Mouse (Mus musculus) hindbrain, embryonic 12.5 days (tissue): Measurements from ENCODE around the gene Phactr2. TPM values are rescaled to one million over a fixed set of nuclear protein-coding genes. Genes with fewer than 3 reads are reported as not detected.

Source experiments
- ATAC-seq: fragments of 200-750 bp; cut with Nextera tagmentation; 2 replicates; pipeline ENCODE4 v1.8.0; 2017; ENCODE audit warnings: moderate TSS enrichment; ENCODE audit not compliant: low FRiP score
- H3K27ac ChIP-seq: fragments of 300-500 bp; sonication (generic); 2 replicates; pipeline ENCODE4 v1.5.1; 2016; ENCODE audit warnings: mild to moderate bottlenecking
- H3K27me3 ChIP-seq: fragments of 300-500 bp; sonication (generic); 2 replicates; pipeline ENCODE4 v1.6.1; 2016; ENCODE audit warnings: mild to moderate bottlenecking
- H3K36me3 ChIP-seq: fragments of 300-500 bp; sonication (generic); 2 replicates; pipeline ENCODE4 v1.6.1; 2016; ENCODE audit warnings: mild to moderate bottlenecking
- H3K4me1 ChIP-seq: fragments of 300-500 bp; sonication (generic); 2 replicates; pipeline ENCODE4 v1.6.1; 2016
- H3K4me2 ChIP-seq: fragments of 300-500 bp; sonication (generic); replicated peaks from 2 replicates; pipeline ENCODE4 v1.6.1; 2016; ENCODE audit warnings: mild to moderate bottlenecking
- H3K4me3 ChIP-seq: fragments of 300-500 bp; sonication (generic); 2 replicates; pipeline ENCODE4 v1.5.1; 2016; ENCODE audit warnings: mild to moderate bottlenecking
- H3K9ac ChIP-seq: fragments of 300-500 bp; sonication (generic); 2 replicates; pipeline ENCODE4 v1.6.1; 2016; ENCODE audit warnings: mild to moderate bottlenecking, moderate library complexity
- H3K9me3 ChIP-seq: fragments of 300-500 bp; sonication (generic); replicated peaks from 2 replicates; pipeline ENCODE4 v1.6.1; 2016; ENCODE audit warnings: mild to moderate bottlenecking
- WGBS: fragments of 180-500 bp; shearing (Covaris S2); methylation state at CpG from one replicate; pipeline ENCODE4 v1.1.7; 2016; 5-methylcytosine and 5-hydroxymethylcytosine counted together
- polyA plus RNA-seq: library from polyadenylated mRNA; unstranded; fragments of >200 nt; fragmentation: Nextera tagmentation; extraction: Ambion mirVana; gene quantifications from 2 replicates; pipeline ENCODE4 v1.2.1, GENCODE M21; 2016

Gene Phactr2
- polyA plus RNA-seq, 1 experiment from 2014 or later, result 14.5 TPM

- Histone ChIP-seq H3K9ac (no peak overlapping the region), H3K4me3 (no peak overlapping the region), H3K27ac (no peak overlapping the region), H3K4me2 (no peak overlapping the region), H3K36me3 (no peaks in the 10 kb centered on the region), H3K9me3 (no peaks in the 10 kb centered on the region), H3K27me3 (no peaks in the 10 kb centered on the region), H3K4me1 (0 out of 2 replicates have a peak, but pooled peaks cover 2% of the 10 kb centered on the region)
- ATAC-seq, result no peak
- WGBS, result 81% methylated on average over 10 of the region's 10 CpGs
These were observed 169.5 kb downstream of the Phactr2 start for GRCm38 (mm10) chr10:13304641-13305241.

DNA sequence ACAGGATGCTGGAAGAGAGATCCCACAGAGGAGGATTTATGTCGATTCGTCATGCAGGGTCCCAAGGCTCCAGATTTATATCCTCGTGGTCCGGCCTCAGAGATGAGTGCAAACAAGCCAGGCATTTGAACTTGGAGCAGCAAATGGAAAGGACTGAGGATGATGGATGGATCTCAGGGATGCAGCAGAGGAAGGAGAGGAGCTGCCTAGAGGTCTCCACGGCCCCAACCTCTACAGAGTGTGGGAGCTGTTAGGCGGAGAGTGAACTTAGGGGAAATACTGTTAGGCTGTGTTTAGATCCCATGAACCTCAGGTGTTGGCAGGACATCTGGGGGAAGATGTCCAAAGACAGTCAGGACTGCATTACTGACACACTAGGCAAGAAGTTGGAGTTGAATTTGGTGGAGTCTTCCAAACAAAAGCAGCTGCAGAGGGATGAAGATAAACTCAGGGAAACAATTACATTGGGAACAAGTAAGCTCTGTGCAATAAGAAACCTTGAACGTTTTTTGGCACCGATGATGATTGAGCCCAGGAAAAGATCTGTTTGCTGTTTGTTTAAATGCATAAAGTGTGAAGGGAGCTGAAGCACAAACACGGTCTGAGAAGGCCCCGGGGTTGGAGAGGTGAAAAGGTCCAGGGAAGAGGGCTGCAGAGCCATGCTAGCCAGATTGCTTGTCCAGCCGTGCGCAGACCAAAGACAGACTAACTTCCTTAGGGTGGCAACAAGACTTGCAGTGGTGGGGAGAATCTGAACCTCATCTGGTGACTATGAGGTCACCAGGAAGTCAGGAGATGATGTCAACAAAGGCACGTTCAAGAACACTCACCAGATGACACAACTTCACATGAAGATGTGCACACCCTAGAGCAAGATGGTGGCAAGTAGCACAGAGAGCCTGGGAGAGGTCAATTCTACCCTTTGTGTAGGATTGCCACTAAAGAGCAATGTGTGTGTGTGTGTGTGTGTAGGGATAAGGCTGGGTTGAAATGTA is 170.6 kb downstream of the Phactr2 start:
- Histone ChIP-seq H3K27me3 (no peaks in the 10 kb centered on the region), H3K9ac (no peak overlapping the region), H3K36me3 (no peaks in the 10 kb centered on the region), H3K4me1 (0 out of 2 replicates have a peak, but pooled peaks cover 2% of the 10 kb centered on the region), H3K4me3 (no peak overlapping the region), H3K27ac (no peak overlapping the region), H3K9me3 (no peaks in the 10 kb centered on the region), H3K4me2 (no peak overlapping the region)
- no peak for ATAC-seq
- 81% methylated on average over 13 of the region's 13 CpGs for WGBS

DNA sequence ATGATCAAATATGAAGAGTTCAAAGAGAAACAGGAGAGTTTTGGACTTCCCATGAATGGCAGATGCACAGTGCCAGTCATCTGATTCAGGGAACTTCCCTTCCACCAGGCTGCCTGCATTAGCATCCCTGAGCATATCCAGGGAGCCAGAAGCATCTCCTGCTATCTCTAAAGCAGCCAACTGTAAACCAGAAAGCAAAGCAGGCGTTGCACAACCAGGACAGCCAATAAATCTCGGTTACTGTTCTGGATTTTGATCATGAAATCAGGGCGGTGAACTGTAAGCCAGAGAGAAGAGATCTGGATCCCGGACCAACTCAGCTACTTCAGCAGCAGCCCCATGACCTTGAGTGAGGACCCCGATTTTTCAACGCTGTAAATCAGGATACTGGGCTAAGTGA is 173.6 kb downstream of the Phactr2 start:
- Histone ChIP-seq H3K9me3 (no peaks in the 10 kb centered on the region), H3K27ac (no peak overlapping the region), H3K4me1 (no peaks in the 10 kb centered on the region), H3K4me2 (no peak overlapping the region), H3K4me3 (no peak overlapping the region), H3K27me3 (no peaks in the 10 kb centered on the region), H3K9ac (no peak overlapping the region), H3K36me3 (no peaks in the 10 kb centered on the region)
- WGBS, result 88% methylated on average over 6 of the region's 6 CpGs
- ATAC-seq, result no peak

DNA sequence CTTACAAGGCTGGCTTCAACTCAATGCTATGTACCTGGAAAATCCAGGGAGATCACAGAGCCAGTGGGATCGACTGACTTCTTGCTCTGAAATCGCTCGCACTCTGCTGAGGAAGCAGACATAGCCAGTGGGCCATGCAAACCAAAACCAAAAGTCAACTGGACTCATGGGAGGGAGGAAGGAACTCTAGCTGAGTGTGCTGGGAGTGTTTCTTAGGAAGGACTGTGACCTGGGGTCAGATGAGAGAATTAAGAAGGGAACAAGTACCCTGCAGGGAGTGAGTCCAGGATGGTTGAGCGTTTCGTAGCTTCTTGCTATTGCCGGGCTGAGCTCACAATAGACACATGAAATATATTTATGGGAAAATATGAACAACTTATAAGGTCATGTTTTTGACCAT is 174.0 kb downstream of the Phactr2 start:
- Histone ChIP-seq H3K36me3 (no peaks in the 10 kb centered on the region), H3K4me3 (no peak overlapping the region), H3K27me3 (no peaks in the 10 kb centered on the region), H3K9ac (no peak overlapping the region), H3K4me2 (no peak overlapping the region), H3K9me3 (no peaks in the 10 kb centered on the region), H3K27ac (no peak overlapping the region), H3K4me1 (no peaks in the 10 kb centered on the region)
- no peak for ATAC-seq
- WGBS, result 67% methylated on average over 6 of the region's 6 CpGs

DNA sequence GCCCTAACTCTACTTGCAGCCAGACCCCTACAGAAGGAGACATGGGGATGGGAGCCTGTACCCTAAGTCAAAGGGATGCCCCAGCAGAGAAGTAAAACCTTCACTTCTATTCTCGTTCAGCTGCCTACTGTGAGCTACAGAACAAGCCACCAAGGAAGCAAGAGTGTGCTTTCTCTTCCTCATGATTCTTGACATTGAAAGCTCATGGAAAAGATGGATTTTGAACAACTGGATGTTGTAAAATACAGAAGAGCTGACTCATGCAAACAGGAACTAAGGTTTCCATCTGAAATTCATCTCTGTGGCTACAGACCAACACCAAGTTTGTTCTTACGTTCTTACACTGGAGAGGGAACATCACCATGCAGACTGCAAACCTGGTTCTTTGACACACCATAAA is 179.3 kb downstream of the Phactr2 start:
- no peak for ATAC-seq
- Histone ChIP-seq H3K27me3 (no peaks in the 10 kb centered on the region), H3K4me2 (no peak overlapping the region), H3K4me3 (no peak overlapping the region), H3K9me3 (no peaks in the 10 kb centered on the region), H3K27ac (no peak overlapping the region), H3K36me3 (no peaks in the 10 kb centered on the region), H3K4me1 (peaks cover 7% of the 10 kb centered on the region; the same call in 1 of the 2 replicates), H3K9ac (no peak overlapping the region)
- WGBS, result 89% methylated on average over 2 of the region's 2 CpGs

DNA sequence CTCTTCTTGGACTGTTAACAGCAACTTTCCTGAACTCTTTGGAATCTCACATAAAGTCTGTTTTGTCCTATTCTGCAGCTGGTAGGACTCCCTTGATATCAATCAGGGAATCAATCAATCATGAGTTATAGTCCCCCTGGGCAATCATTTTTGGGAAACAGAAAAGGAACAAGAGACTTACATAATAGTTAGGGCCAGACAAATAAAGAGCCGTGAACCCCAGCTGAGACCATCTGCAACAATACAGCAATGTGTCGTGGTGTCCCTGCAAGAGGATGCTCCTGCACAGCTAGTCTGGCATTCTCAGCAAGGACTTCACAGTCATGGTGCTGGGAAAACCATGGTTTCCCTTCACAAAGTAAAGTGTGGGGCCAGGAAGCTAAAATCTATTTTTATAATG is 182.2 kb downstream of the Phactr2 start:
- Histone ChIP-seq H3K4me1 (peaks cover 7% of the 10 kb centered on the region; the same call in 1 of the 2 replicates), H3K4me2 (no peak overlapping the region), H3K27ac (no peak overlapping the region), H3K4me3 (no peak overlapping the region), H3K27me3 (no peaks in the 10 kb centered on the region), H3K9me3 (no peaks in the 10 kb centered on the region), H3K9ac (no peak overlapping the region), H3K36me3 (no peaks in the 10 kb centered on the region)
- 10% methylated on average over 2 of the region's 2 CpGs for WGBS
- 0 out of 2 replicates have a peak, but pooled peaks have one; percentile 35 for ATAC-seq

GRCm38 (mm10) chr10:13289252-13289961 is 184.8 kb downstream of the Phactr2 start:
- Histone ChIP-seq H3K4me3 (no peak overlapping the region), H3K4me2 (no peak overlapping the region), H3K36me3 (no peaks in the 10 kb centered on the region), H3K27me3 (no peaks in the 10 kb centered on the region), H3K9ac (no peak overlapping the region), H3K4me1 (peaks cover 7% of the 10 kb centered on the region; the same call in 1 of the 2 replicates), H3K9me3 (no peaks in the 10 kb centered on the region), H3K27ac (no peak overlapping the region)
- 87% methylated on average over 8 of the region's 8 CpGs for WGBS
- ATAC-seq, result no peak

GRCm38 (mm10) chr10:13288296-13288695 is 185.9 kb downstream of the Phactr2 start:
- Histone ChIP-seq H3K4me1 (peaks cover 7% of the 10 kb centered on the region; the same call in 1 of the 2 replicates), H3K27me3 (no peaks in the 10 kb centered on the region), H3K27ac (no peak overlapping the region), H3K9me3 (no peaks in the 10 kb centered on the region), H3K4me3 (no peak overlapping the region), H3K9ac (no peak overlapping the region), H3K4me2 (no peak overlapping the region), H3K36me3 (no peaks in the 10 kb centered on the region)
- WGBS, result 94% methylated on average over 5 of the region's 5 CpGs
- no peak for ATAC-seq

DNA sequence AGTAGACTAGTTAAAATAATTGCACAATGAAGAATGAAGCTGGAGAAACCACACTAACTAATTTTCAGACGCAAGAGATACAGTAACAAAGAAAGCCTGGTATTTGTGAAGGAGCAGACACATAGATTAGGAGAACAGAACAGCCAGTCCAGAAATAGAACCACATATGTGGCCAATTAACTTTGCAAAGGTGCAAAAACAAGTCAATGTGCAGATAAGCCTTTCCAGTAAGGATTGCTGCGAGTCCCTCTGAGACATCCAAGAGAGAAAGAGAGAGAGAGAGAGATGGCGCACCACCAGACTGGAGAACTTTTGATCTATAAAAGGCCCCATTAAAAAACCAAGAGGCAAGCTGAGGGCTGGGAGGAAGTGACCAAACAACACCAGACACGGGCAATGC is 190.8 kb downstream of the Phactr2 start:
- ATAC-seq, result no peak
- 70% methylated on average over 4 of the region's 4 CpGs for WGBS
- no peak overlapping the region for H3K4me3 ChIP-seq
- no peaks in the 10 kb centered on the region for H3K36me3 ChIP-seq
- no peaks in the 10 kb centered on the region for H3K27me3 ChIP-seq
- H3K9ac ChIP-seq, result no peak overlapping the region
- H3K9me3 ChIP-seq, result no peaks in the 10 kb centered on the region
- H3K4me2 ChIP-seq, result no peak overlapping the region
- H3K27ac ChIP-seq, result no peak overlapping the region
- H3K4me1 ChIP-seq, result no peaks in the 10 kb centered on the region

- Histone ChIP-seq H3K27me3 (no peaks in the 10 kb centered on the region), H3K4me2 (no peak overlapping the region), H3K4me1 (no peaks in the 10 kb centered on the region), H3K9me3 (no peaks in the 10 kb centered on the region), H3K27ac (no peak overlapping the region), H3K36me3 (no peaks in the 10 kb centered on the region), H3K4me3 (no peak overlapping the region), H3K9ac (no peak overlapping the region)
- 83% methylated on average over 6 of the region's 6 CpGs for WGBS
- ATAC-seq, result no peak
These were observed 193.8 kb downstream of the Phactr2 start for GRCm38 (mm10) chr10:13280298-13280853.

DNA sequence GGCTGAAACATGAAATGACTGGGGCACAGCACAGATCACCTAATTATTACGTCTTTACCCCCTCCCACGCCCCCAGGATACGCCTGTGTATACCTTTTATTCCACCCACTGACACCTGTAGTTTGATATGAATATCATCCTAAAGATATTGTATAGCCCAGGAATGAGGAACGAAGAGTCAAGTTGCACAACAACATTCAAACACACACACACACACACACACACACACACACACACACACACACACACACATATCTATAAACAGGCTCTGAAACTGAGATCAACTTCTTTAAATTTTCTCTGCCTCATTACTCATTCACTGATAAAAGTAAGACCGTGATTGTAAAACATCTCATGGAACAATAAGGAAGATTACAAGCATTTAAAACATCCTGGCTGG is 197.9 kb downstream of the Phactr2 start:
- no peak for ATAC-seq
- Histone ChIP-seq H3K27me3 (no peaks in the 10 kb centered on the region), H3K9me3 (no peaks in the 10 kb centered on the region), H3K9ac (no peak overlapping the region), H3K4me3 (no peak overlapping the region), H3K36me3 (no peaks in the 10 kb centered on the region), H3K4me2 (no peak overlapping the region), H3K4me1 (no peaks in the 10 kb centered on the region), H3K27ac (no peak overlapping the region)
- WGBS, result 91% methylated on average over 5 of the region's 5 CpGs

DNA sequence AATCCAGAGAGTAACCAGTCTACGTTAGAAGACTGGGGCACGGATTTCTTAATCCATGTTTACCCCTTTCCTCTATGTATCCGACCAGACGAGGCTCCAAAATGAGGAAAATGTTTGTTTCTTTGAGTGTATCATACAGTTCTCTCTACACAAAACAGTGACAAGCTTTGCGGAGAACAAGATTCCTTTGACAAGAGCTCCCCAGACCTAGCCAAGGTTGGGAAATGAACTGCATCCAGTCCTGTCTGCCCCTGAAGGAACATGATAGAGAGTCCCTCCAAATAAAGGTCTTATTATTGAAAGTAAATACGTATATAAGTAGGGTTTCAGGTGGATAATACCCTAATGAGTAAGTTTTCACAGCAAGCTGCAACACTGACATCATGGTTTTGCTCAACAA is 199.1 kb downstream of the Phactr2 start:
- H3K9ac ChIP-seq, result no peak overlapping the region
- ATAC-seq, result no peak
- no peaks in the 10 kb centered on the region for H3K4me1 ChIP-seq
- WGBS, result 88% methylated on average over 6 of the region's 6 CpGs
- no peaks in the 10 kb centered on the region for H3K36me3 ChIP-seq
- H3K27me3 ChIP-seq, result no peaks in the 10 kb centered on the region
- H3K9me3 ChIP-seq, result no peaks in the 10 kb centered on the region
- no peak overlapping the region for H3K4me2 ChIP-seq
- H3K27ac ChIP-seq, result no peak overlapping the region
- no peak overlapping the region for H3K4me3 ChIP-seq
